In genomic region chr13:96431595-96432156, GRCm38 (mm10) we compare ENCODE assay signal across 8 mouse cellular contexts. TPM values are rescaled to one million over a fixed set of nuclear protein-coding genes. Genes with fewer than 3 reads are reported as not detected.
DNase-seq lines count a peak whose midpoint lies in the region; ATAC-seq and TF ChIP-seq lines count a peak whose summit lies in the region.

No protein-coding gene starts in this region.

- TF ChIP-seq CTCF in left cerebral cortex, adult 2 months (IDR thresholded peaks at IDR 0.05) = peak; percentile 95

- H3K4me3 ChIP-seq in left cerebral cortex, adult 2 months = no peak overlapping the region
- H3K4me3 ChIP-seq in megakaryocyte, embryonic 14.5 days (replicated peaks) = peak overlapping the region; percentile 72

- intact Hi-C loops in left cerebral cortex, adult 2 months (cut with DNase I) = loop anchor here (1.0 to 2.0 kb wide), 2 partner anchors 111 to 162 kb away; partner anchors contain the start of genes Col4a3bp and Polk

- DNase-seq in ZHBTc4 (ENCODE audit: low read depth, low spot score) = peak; percentile 87
- peak; percentile 93 for DNase-seq in gastrocnemius, postnatal 10 days
- DNase-seq in hindlimb bud, embryonic 11.5 days (ENCODE audit: extremely low spot score, low read depth, low spot score) = peak; percentile 47
- DNase-seq in left cerebral cortex, adult 2 months (ENCODE audit: extremely low spot score in 1 of 2, low spot score in 2 of 2) = peak; percentile 84 to 86
- DNase-seq in right cerebral cortex, adult 2 months (ENCODE audit: low spot score in 2 of 2) = peak; percentile 92
- peak; percentile 80 for DNase-seq in urinary bladder, postnatal 10 days (ENCODE audit: low spot score)

- ATAC-seq in common myeloid progenitor, adult 5-6 weeks (replicated peaks; ENCODE audit: low read depth, poor library complexity, severe bottlenecking) = peak; percentile 80

- H3K27ac ChIP-seq in left cerebral cortex, adult 2 months = no peak overlapping the region

- H3K9me3 ChIP-seq in megakaryocyte, embryonic 14.5 days = no peaks in the 10 kb centered on the region

- H3K36me3 ChIP-seq in megakaryocyte, embryonic 14.5 days (replicated peaks; ENCODE audit: low read length) = no peaks in the 10 kb centered on the region

- H3K4me1 ChIP-seq in megakaryocyte, embryonic 14.5 days = peaks cover 45% of the 10 kb centered on the region

- H3K27me3 ChIP-seq in megakaryocyte, embryonic 14.5 days (replicated peaks) = no peaks in the 10 kb centered on the region

RNA-seq across cellular contexts. Expression of gene Ankdd1b, which starts 39.3 kb away (rescaled TPM):
- not detected in 2 replicates for total RNA-seq in common myeloid progenitor, adult 5-6 weeks (2017)
- total RNA-seq in gastrocnemius, postnatal 10 days (2021) = under 1 TPM; 0.29 to 0.31 TPM
- total RNA-seq in left cerebral cortex, adult 2 months (2021) = under 1 TPM; 0.14 to 0.23 TPM
- not detected in 2 replicates for polyA plus RNA-seq in megakaryocyte, embryonic 14.5 days (2012; ENCODE audit: insufficient read depth, low replicate concordance)

RNA-seq across cellular contexts. Expression of gene Poc5, which starts 43.6 kb away (rescaled TPM):
- 9.5 and 17.0 TPM in 2 replicates for total RNA-seq in common myeloid progenitor, adult 5-6 weeks (2017)
- 10 to 100 TPM in 1 of 2 experiments, 1 to 10 TPM in 1; 7.4 to 10.8 TPM for total RNA-seq in gastrocnemius, postnatal 10 days (2021)
- total RNA-seq in left cerebral cortex, adult 2 months (2021) = 10 to 100 TPM; 30.7 to 35.1 TPM
- 0.41 and 0.72 TPM in 2 replicates for polyA plus RNA-seq in megakaryocyte, embryonic 14.5 days (2012; ENCODE audit: insufficient read depth, low replicate concordance)

RNA-seq across cellular contexts. Expression of gene Gm17622, which starts 58.9 kb away (rescaled TPM):
- not detected in 2 replicates for total RNA-seq in common myeloid progenitor, adult 5-6 weeks (2017)
- total RNA-seq in gastrocnemius, postnatal 10 days (2021) = not detected
- total RNA-seq in left cerebral cortex, adult 2 months (2021) = not detected
- polyA plus RNA-seq in megakaryocyte, embryonic 14.5 days (2012; ENCODE audit: insufficient read depth, low replicate concordance) = not detected in 2 replicates
